Mouse (Mus musculus) MEL (cell line): ENCODE data around the gene Ifnar1. TPM values are rescaled to one million over a fixed set of nuclear protein-coding genes. Genes with fewer than 3 reads are reported as not detected.

Experiments used
- DNase-seq: peaks from one replicate; pipeline ENCODE4 v3.0.0; 2011; ENCODE audit warnings: low read depth, low spot score
- H3K27ac ChIP-seq: 2 replicates; pipeline ENCODE4 v1.5.1; 2012; ENCODE audit warnings: low read depth, mild to moderate bottlenecking, control low read depth, low read length, moderate library complexity; ENCODE audit not compliant: control insufficient read depth
- H3K27me3 ChIP-seq, 2 experiments: fragments of 150-350 bp in 1 of 2; sonication (generic) in 1 of 2; 2 replicates each; pipeline ENCODE4 v1.6.1; 2012; ENCODE audit warnings: low read length in 2 of 2, mild to moderate bottlenecking in 2 of 2, improper control_type of control experiment in 1 of 2, moderate library complexity in 1 of 2; ENCODE audit not compliant: insufficient read depth in 2 of 2, control insufficient read depth in 1 of 2
- H3K36me3 ChIP-seq, 2 experiments: 2 replicates each; pipeline ENCODE4 v1.6.1; 2012 to 2014; ENCODE audit warnings: low read length in 2 of 2, improper control_type of control experiment in 1 of 2, inconsistent platforms in 1 of 2, mild to moderate bottlenecking in 1 of 2; ENCODE audit not compliant: insufficient read depth in 2 of 2, control insufficient read depth in 1 of 2
- H3K4me1 ChIP-seq, 2 experiments: fragments of 150-350 bp in 1 of 2; sonication (generic) in 1 of 2; 2 replicates each; pipeline ENCODE4 v1.6.1; 2012; ENCODE audit warnings: low read length in 2 of 2, improper control_type of control experiment in 1 of 2, mild to moderate bottlenecking in 1 of 2; ENCODE audit not compliant: insufficient read depth in 2 of 2, control insufficient read depth in 1 of 2
- H3K4me3 ChIP-seq, 2 experiments: fragments of 150-350 bp in 1 of 2; sonication (generic) in 1 of 2; 2 replicates each; pipeline ENCODE4 v1.5.1; 2012; ENCODE audit warnings: low read depth in 2 of 2, low read length in 2 of 2, mild to moderate bottlenecking in 2 of 2, moderate library complexity in 2 of 2, control low read depth in 1 of 2, improper control_type of control experiment in 1 of 2; ENCODE audit not compliant: control insufficient read depth in 1 of 2, insufficient read depth in 1 of 2
- H3K79me2 ChIP-seq: 2 replicates; pipeline ENCODE4 v1.6.1; 2012; ENCODE audit warnings: mild to moderate bottlenecking, low read length, moderate library complexity; ENCODE audit not compliant: control insufficient read depth, poor library complexity, insufficient read depth
- H3K9ac ChIP-seq: 2 replicates; pipeline ENCODE4 v1.6.1; 2012; ENCODE audit warnings: low read depth, mild to moderate bottlenecking, control low read depth, low read length, moderate library complexity; ENCODE audit not compliant: control insufficient read depth, poor library complexity, severe bottlenecking
- H3K9me3 ChIP-seq: fragments of 150-350 bp; sonication (generic); replicated peaks from 2 replicates; pipeline ENCODE4 v1.6.1; 2012; ENCODE audit warnings: mild to moderate bottlenecking, low read length, improper control_type of control experiment, moderate library complexity; ENCODE audit not compliant: insufficient read depth
- CHD2 ChIP-seq: IDR thresholded peaks from 2 replicates; pipeline ENCODE4 v1.6.1; 2011; ENCODE audit warnings: low read length, improper control_type of control experiment
- CTCF ChIP-seq, 3 experiments: IDR thresholded peaks in 2 of 3; conservative IDR thresholded peaks in 1 of 3; 2 replicates each; pipeline ENCODE4 v1.5.1; 2011 to 2012; ENCODE audit warnings: low read length in 3 of 3, low read depth in 2 of 3, mild to moderate bottlenecking in 2 of 3, improper control_type of control experiment in 1 of 3, inconsistent platforms in 1 of 3, mixed read lengths in 1 of 3, moderate library complexity in 1 of 3; ENCODE audit not compliant: control insufficient read depth in 1 of 3, insufficient read depth in 1 of 3, poor library complexity in 1 of 3, severe bottlenecking in 1 of 3
- E2F4 ChIP-seq: IDR thresholded peaks from 2 replicates; pipeline ENCODE4 v1.6.1; 2011; ENCODE audit warnings: low read depth, low read length, improper control_type of control experiment, borderline replicate concordance
- ELF1 ChIP-seq: IDR thresholded peaks from 2 replicates; pipeline ENCODE4 v1.6.1; 2014; ENCODE audit warnings: low read depth, mild to moderate bottlenecking, inconsistent platforms, low read length, improper control_type of control experiment, moderate library complexity
- EP300 ChIP-seq, 2 experiments: IDR thresholded peaks; 2 replicates each; pipeline ENCODE4 v1.6.1; 2011; ENCODE audit warnings: improper control_type of control experiment in 2 of 2, low read length in 2 of 2, low read depth in 1 of 2, mild to moderate bottlenecking in 1 of 2
- GABPA ChIP-seq: IDR thresholded peaks from 2 replicates; pipeline ENCODE4 v1.6.1; 2012; ENCODE audit warnings: low read depth, mild to moderate bottlenecking, inconsistent platforms, low read length, improper control_type of control experiment, moderate library complexity
- GATA1 ChIP-seq: IDR thresholded peaks from 2 replicates; pipeline ENCODE4 v1.6.1; 2011; ENCODE audit warnings: low read depth, low read length, improper control_type of control experiment
- HCFC1 ChIP-seq: IDR thresholded peaks from 2 replicates; pipeline ENCODE4 v1.6.1; 2012; ENCODE audit warnings: low read depth, mild to moderate bottlenecking, inconsistent platforms, low read length, improper control_type of control experiment, moderate library complexity
- KAT2A ChIP-seq: conservative IDR thresholded peaks from 2 replicates; pipeline ENCODE4 v1.6.1; 2012; ENCODE audit warnings: low read depth, low read length, improper control_type of control experiment, inconsistent platforms
- MAFK ChIP-seq: IDR thresholded peaks from 2 replicates; pipeline ENCODE4 v1.6.1; 2011; ENCODE audit warnings: low read depth, mild to moderate bottlenecking, low read length, improper control_type of control experiment, borderline replicate concordance
- MAX ChIP-seq: IDR thresholded peaks from 2 replicates; pipeline ENCODE4 v1.6.1; 2011; ENCODE audit warnings: low read length, improper control_type of control experiment
- MEF2A ChIP-seq: IDR thresholded peaks from 2 replicates; pipeline ENCODE4 v1.6.1; 2014; ENCODE audit warnings: low read depth, mild to moderate bottlenecking, inconsistent platforms, low read length, improper control_type of control experiment; ENCODE audit not compliant: poor library complexity, insufficient replicate concordance, severe bottlenecking; ENCODE audit errors: extremely low read depth
- MYB ChIP-seq: IDR thresholded peaks from 2 replicates; pipeline ENCODE4 v1.6.1; 2011; ENCODE audit warnings: mild to moderate bottlenecking, low read depth, low read length, improper control_type of control experiment
- NELFE ChIP-seq: IDR thresholded peaks from 2 replicates; pipeline ENCODE4 v1.6.1; 2011; ENCODE audit warnings: low read depth, low read length, improper control_type of control experiment
- POLR2A ChIP-seq, 2 experiments: IDR thresholded peaks; 2 replicates each; pipeline ENCODE4 v1.6.1; 2011 to 2012; ENCODE audit warnings: low read length in 2 of 2, mild to moderate bottlenecking in 2 of 2, control low read depth in 1 of 2, improper control_type of control experiment in 1 of 2, low read depth in 1 of 2, moderate library complexity in 1 of 2; ENCODE audit not compliant: control insufficient read depth in 1 of 2, insufficient read depth in 1 of 2, poor library complexity in 1 of 2
- POLR2AphosphoS2 ChIP-seq: IDR thresholded peaks from 2 replicates; pipeline ENCODE4 v1.6.1; 2011; ENCODE audit warnings: low read length, improper control_type of control experiment
- POLR2AphosphoS5 ChIP-seq: IDR thresholded peaks from 2 replicates; pipeline ENCODE4 v1.6.1; 2012; ENCODE audit warnings: low read depth, borderline replicate concordance, mild to moderate bottlenecking, inconsistent platforms, low read length, moderate library complexity, mixed read lengths
- RCOR1 ChIP-seq: IDR thresholded peaks from 2 replicates; pipeline ENCODE4 v1.6.1; 2012; ENCODE audit warnings: low read depth, mild to moderate bottlenecking, inconsistent platforms, low read length, improper control_type of control experiment
- SIN3A ChIP-seq: IDR thresholded peaks from 2 replicates; pipeline ENCODE4 v1.6.1; 2012; ENCODE audit warnings: low read length, improper control_type of control experiment, inconsistent platforms
- SMC3 ChIP-seq: IDR thresholded peaks from 2 replicates; pipeline ENCODE4 v1.6.1; 2011; ENCODE audit warnings: low read depth, low read length, improper control_type of control experiment
- TAL1 ChIP-seq: IDR thresholded peaks from 2 replicates; pipeline ENCODE4 v1.6.1; 2012; ENCODE audit warnings: mild to moderate bottlenecking, inconsistent platforms, low read length, moderate library complexity, mixed read lengths
- TCF12 ChIP-seq: IDR thresholded peaks from 2 replicates; pipeline ENCODE4 v1.6.1; 2014; ENCODE audit warnings: low read depth, mild to moderate bottlenecking, inconsistent platforms, low read length, improper control_type of control experiment, moderate library complexity
- USF1 ChIP-seq: IDR thresholded peaks from 2 replicates; pipeline ENCODE4 v1.6.1; 2014; ENCODE audit warnings: low read depth, mild to moderate bottlenecking, inconsistent platforms, low read length, improper control_type of control experiment, moderate library complexity
- ZKSCAN1 ChIP-seq: IDR thresholded peaks from 2 replicates; pipeline ENCODE4 v1.6.1; 2012; ENCODE audit warnings: low read depth, mild to moderate bottlenecking, inconsistent platforms, low read length, improper control_type of control experiment, moderate library complexity
- ZMIZ1 ChIP-seq: IDR thresholded peaks from 2 replicates; pipeline ENCODE4 v1.6.1; 2012; ENCODE audit warnings: low read depth, mild to moderate bottlenecking, inconsistent platforms, low read length, improper control_type of control experiment, moderate library complexity
- polyA plus RNA-seq, 2 experiments: library from polyadenylated mRNA; stranded (reverse) in 1 of 2; unstranded in 1 of 2; fragments of >175 nt in 1 of 2; fragments of >200 nt in 1 of 2; gene quantifications; 2 replicates each; pipeline versions ENCODE4 v1.2.1 to v1.2.4; 2012; ENCODE audit warnings: low replicate concordance in 2 of 2, low read depth in 1 of 2; ENCODE audit not compliant: insufficient read length in 2 of 2, insufficient read depth in 1 of 2, missing spikeins in 1 of 2
- total RNA-seq: library from RNA; depleted of rRNA; stranded (reverse); fragments of 300-350 nt; gene quantifications from 2 replicates; pipeline ENCODE4 v1.2.3, GENCODE M21; 2012

The Ifnar1 gene
- total and polyA plus RNA-seq, 3 experiments = 10.3 to 20.2 TPM; not detected in 1

GRCm38 (mm10) chr16:91546836-91547741, 62.1 kb downstream of the Ifnar1 start, which contains the start of gene Ifngr2:
Gene Ifngr2 (plus strand): TSS chr16:91547072.
- TF ChIP-seq SMC3 = no peak
- TF ChIP-seq TAL1 = no peak
- peak; percentile 41 for TF ChIP-seq NELFE
- TF ChIP-seq KAT2A = no peak
- TF ChIP-seq RCOR1 = peak; percentile 47; the same call in 1 of the 2 replicates
- TF ChIP-seq POLR2A (IDR thresholded peaks at IDR 0.05; ENCODE audit: control insufficient read depth in 1 of 2, insufficient read depth in 1 of 2, low read depth in 1 of 2, low read length in 2 of 2, poor library complexity in 1 of 2) = 0 out of 4 replicates have a peak, but pooled peaks of 1 of the 2 experiments have one; percentile 27
- no peak for TF ChIP-seq HCFC1
- peak; percentile 8; the same call in 1 of the 2 replicates for TF ChIP-seq GATA1
- TF ChIP-seq ELF1 = no peak
- TF ChIP-seq POLR2AphosphoS5 = no peak
- TF ChIP-seq E2F4 = no peak
- TF ChIP-seq MEF2A = no peak
- peak; percentile 30; the same call in 1 of the 2 replicates for TF ChIP-seq SIN3A
- no peak for TF ChIP-seq CHD2
- peak; percentile 9; a peak in 1 of 4 replicates for TF ChIP-seq EP300 (IDR thresholded peaks at IDR 0.05; ENCODE audit: low read depth in 1 of 2, low read length in 2 of 2)
- no peak for TF ChIP-seq GABPA
- TF ChIP-seq MAX = 0 out of 2 replicates have a peak, but pooled peaks have one; percentile 11
- no peak for TF ChIP-seq ZKSCAN1
- no peak for TF ChIP-seq ZMIZ1
- TF ChIP-seq POLR2AphosphoS2 = no peak
- TF ChIP-seq TCF12 = no peak
- no peak for TF ChIP-seq CTCF (IDR thresholded peaks at IDR 0.05 in 2 of 3, conservative IDR thresholded peaks at IDR 0.05 in 1 of 3; ENCODE audit: control insufficient read depth in 1 of 3, insufficient read depth in 1 of 3, low read depth in 2 of 3, low read length in 3 of 3, poor library complexity in 1 of 3, severe bottlenecking in 1 of 3)
- no peak for TF ChIP-seq MAFK
- TF ChIP-seq USF1 = peak; percentile 12; the same call in 1 of the 2 replicates
- TF ChIP-seq MYB = no peak
- no peaks in the 10 kb centered on the region for H3K9me3 ChIP-seq
- peaks cover 14 to 42% of the 10 kb centered on the region in 2 experiments for H3K4me1 ChIP-seq
- peak within 1 kb of the TSS; percentile 78 for H3K9ac ChIP-seq
- peak within 1 kb of the TSS; percentile 67 to 83 for H3K4me3 ChIP-seq
- H3K79me2 ChIP-seq = peaks cover 2% of the 10 kb centered on the region; the same call in 1 of the 2 replicates
- H3K36me3 ChIP-seq = peaks cover 0 to 35% of the 10 kb centered on the region in 2 experiments; a peak in 2 of 4 replicates
- no peaks in the 10 kb centered on the region for H3K27me3 ChIP-seq
- peak; percentile 63 for DNase-seq
- peak within 1 kb of the TSS; percentile 88 for H3K27ac ChIP-seq
